Mouse (Mus musculus) embryo, embryonic 10.5 days (tissue): ENCODE data around the gene Bfsp2.
A peak's percentile ranks its signal among the peaks of the same experiment; 100 is the strongest.

Source experiments
- DNase-seq: peaks from one replicate; pipeline ENCODE4 v3.0.0-alpha.2; 2015; ENCODE audit warnings: low spot score

Gene Bfsp2

DNA sequence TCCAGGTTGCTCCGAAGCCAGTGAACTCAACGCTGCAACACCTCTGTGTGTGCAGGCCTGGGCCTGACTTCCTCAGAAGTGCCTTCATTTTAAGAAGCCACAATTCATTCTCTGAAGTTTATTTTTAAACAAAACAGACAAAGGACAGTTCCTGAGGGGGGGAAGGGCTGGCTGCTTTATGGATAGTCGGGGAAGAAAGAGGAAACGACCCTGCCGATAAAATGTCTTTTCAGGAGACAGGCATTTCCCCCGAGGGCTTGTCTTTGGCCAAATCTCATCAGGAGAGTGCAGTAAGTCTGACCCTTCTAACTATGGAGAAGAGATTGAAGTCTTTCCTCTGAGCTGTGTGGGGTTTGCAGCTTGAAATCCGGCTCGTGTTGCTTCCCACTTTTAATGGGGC, 5.4 kb upstream of the Bfsp2 start:
- DNase-seq: no peak

DNA sequence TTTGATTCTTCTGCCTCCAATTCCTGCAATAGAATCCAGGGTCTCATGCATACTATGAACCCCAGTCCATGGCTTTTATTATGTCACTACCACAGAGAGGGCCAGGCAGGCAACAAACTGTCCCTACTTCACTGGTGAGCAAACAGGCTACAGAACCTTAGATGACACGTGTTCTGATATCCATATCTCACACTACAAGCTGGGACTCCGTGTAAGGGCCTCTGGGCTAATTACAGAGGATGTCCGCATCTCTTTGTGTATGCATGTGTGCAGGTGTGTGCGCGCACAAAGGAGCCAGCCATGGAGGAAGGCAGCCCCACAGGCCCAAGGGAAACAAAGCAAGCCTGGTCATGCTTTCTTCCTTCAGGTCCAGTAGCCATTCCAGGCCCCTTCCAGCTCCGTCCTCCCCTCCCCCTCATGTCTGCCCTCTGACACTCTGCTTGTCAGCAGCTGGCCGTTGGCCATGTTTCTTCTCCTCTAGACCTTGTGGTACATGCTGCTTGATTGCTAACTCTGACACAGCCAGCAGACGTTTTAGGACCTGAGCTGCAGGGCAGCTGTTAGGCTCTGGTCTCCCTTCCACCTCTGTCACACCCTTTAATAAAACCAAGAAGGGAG, 492 bp upstream of the Bfsp2 start:
- DNase-seq: peak; percentile 64

DNA sequence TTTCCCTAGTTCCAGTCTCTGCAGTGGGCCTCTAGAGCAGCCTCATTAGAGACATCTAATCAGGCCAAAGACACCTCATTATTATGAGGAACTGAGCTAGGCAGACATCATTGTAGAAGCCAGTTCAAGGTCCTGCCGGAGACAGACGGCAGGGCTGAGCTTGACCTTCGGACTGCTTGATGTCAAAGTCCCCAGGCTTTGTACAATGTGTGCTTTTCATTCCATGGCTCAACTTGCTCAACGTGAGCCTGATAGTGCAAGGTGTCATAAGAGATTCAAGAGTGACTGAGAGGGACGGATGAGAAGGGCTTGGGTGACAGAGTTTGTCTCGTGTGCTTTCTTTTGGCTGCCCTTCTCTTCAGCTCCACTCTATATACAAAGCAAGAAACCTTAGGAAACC, 4.8 kb downstream of the Bfsp2 start:
- DNase-seq: no peak

DNA sequence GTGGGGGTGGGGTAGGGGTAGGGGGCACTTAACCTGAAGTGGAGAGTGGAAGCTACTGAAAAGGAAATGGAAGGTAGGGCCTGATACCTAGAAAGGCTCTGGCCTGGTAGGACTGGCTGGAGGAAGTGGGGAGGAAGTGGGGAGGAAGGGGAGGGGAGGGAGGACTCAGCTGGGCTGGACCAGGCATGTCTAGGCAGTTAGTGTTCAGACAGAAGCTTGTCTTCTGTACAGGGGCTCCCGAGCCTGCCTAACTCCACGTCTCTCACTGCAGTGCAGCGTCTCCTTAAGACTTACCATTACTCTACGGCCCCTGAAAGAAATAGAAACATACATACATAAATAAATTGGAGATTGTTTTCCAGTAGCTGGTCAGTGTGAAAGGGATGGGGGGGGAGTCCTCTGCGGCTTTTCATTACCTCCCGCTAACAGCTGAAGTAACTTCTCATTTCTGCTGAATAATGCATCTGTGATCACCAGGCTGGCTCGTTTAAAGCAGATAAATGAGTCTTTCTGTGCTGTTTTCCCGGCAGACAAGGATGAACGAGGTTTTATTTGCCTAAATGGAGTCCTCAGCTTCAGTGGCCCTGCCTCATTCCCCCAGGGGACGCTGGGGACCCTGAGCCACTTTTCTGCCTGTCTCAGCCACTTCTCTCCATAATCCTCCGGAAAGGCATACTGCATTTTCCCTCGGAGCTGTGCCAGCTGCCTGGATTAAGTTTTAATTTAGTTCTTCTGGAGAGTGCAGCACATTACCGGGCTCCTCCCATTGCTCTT, 6.1 kb downstream of the Bfsp2 start:
- peak; percentile 48 for DNase-seq

DNA sequence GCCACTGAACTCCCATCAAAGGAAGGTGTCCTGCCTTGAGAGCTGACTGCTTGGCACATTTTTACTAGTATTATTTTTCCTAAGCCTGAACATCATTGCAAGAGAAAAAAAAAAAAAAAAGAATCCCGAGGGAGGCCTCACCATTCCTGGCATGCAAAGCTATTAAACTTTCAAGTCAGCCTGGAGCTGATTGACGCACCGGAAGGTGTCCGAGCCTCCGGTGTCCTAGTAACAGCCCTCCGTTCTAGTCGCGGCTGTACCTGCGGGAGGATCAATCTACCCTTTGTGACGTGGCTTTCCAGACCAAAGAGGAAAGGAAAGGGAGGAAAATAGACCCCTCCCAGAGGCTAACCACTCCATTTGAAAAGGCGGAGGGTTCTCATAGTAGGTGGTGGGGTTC, 8.4 kb downstream of the Bfsp2 start:
- DNase-seq: no peak

DNA sequence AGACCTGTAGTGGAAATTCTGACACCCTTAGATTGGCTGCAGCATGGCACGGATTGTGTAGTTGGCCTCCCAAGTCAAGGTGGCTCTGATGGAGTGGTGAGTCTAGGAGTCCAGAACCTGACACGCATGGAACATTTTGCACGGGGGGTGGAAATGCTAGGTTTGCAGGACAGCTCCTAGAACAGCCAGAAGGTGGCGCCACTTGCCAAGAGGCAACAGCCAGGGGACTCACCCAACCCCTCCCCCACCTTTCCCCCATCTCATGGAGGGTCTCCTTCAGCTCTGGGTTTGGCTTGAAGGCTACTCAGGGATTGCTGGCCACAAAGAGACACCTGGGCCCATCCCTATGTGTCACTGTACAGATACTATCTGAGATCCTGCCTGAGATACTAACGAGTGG, 10.7 kb downstream of the Bfsp2 start:
- peak; percentile 36 for DNase-seq

DNA sequence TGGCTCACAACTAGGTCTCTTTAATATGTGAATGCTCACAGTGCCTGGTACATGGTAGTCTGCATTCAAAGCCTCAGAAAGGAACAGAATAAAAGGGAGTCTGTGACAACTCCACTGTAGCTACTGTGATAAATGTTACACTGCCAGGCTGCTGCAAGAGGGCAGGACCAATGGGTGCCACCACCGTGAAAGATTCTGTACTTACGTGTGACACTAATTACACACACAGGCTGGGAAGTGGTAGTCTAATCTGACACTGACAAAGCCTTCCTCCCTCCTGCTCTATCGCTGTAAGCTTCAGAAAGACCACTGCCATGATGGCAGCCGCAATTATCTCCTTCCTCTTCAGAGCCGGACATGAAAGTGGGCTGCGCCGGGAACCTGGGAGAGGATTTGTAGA, 11.3 kb downstream of the Bfsp2 start:
- no peak for DNase-seq

DNA sequence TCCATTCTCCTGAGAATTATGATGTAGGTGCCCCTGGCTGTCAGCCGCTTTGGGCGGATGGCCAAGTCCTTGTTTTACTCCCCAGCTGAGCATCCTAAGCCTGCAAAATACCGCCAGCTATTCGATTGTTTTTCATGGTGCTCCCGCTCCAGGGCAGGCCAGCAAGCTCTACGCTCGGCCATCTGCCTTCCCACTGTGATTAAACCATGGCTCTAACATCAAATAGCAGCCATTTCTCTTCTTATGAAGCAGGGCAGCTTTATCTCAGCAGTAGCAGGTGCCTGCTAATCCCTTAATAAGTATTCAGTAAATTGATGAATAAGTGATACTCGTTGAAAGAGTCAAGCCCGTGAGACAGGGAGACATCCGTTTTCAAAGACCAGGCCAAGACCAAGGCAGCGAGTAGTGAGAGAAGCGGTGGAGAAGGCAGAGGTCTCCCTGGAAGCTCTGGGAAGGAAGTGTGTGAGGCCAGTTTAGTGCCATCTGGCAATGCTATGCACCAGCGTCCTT, 14.5 kb downstream of the Bfsp2 start:
- no peak for DNase-seq

DNA sequence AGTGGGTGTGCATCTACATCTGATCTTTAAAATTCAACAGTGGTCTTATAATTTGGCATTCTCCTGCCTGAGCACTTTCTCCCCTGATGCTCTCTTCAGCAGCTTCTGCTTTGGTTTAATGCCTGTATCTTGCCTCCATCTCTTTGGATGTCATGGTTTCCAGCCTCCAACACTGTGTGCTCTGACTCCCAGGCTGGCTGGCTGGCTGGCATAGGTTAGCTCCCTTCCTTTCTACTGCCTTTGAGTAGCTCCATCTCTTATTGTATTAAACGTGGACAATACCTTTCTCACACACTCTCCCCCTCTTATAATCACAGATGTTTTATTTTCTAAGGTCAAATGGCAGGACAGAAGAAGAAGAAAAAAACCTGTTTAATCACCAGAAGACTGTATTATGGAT, 14.9 kb downstream of the Bfsp2 start:
- DNase-seq: no peak

DNA sequence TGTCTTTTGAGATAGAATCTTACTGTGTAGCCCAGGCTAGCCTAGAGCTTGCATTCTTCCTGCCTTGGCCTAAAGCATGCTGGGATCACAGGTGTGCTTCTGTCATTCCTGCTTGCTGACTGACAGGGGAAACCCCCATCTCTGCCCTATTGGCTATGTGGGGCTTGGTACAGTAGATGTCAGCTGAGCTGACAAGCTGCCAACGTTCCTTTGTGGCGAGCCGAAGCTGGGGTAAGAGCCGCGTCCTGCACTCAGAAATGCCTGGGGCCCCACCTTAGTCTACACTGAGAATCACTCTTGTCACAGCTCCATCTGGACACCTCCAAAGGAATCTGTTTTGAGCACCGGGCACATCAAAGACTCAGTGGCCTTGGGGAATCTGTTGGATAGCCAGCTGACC, 16.4 kb downstream of the Bfsp2 start:
- no peak for DNase-seq

DNA sequence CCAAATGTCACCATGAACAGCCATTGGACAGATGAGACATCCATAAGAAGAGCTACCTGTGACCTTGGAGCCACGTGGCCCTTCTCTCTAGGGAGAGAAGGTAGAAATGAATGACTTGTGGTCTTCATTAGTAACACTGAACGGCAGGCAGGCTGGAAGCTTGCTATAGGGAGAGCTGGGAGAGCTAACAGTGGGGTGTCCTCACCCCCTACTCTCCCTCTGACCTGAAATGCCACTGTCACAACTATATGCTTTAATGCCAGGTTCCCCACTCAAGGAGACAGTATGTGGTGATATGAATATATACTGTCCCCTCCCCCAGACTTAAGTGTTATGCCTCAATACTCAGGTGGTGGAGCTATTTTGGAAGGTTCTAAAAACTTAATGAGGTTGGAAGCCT, 20.4 kb downstream of the Bfsp2 start:
- DNase-seq: no peak

DNA sequence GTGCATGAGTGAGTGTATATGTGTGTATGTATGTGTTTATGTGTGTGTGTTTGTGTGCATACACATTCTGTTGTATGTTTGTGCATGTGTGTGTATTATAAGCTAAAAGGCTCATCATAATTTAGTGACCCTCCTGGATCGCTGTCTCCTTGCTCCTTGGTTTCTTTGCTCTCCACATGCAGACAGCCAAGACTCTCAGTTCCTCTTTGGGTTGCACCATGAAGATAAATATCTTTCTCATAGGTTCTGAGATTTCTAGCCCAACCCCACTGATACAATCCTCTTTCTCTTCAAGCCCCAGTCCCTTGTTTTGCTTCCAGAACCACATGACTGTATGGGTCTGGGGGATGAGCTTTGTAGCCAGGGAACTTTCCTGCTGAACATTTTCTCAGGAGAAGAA, 20.9 kb downstream of the Bfsp2 start:
- no peak for DNase-seq

DNA sequence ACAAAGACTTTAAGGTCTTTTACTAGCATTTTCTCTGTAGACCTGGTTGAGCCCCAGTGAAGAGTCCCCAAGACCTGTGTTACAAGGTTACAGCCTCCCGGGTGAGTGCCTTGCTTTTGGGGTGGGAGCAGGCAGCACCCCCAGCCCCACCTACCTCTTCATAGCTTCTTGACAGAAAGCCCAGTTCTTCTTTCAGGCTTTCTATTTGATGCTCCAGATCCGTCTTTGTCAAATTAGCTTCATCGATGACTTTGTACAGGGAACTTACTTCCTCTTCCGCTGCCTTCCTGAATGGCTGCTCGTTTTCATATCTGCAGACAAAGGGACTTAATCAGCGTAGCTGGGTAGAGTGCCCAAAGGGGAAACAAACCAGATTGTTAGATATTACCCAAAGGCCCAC, 30.6 kb downstream of the Bfsp2 start:
- no peak for DNase-seq

DNA sequence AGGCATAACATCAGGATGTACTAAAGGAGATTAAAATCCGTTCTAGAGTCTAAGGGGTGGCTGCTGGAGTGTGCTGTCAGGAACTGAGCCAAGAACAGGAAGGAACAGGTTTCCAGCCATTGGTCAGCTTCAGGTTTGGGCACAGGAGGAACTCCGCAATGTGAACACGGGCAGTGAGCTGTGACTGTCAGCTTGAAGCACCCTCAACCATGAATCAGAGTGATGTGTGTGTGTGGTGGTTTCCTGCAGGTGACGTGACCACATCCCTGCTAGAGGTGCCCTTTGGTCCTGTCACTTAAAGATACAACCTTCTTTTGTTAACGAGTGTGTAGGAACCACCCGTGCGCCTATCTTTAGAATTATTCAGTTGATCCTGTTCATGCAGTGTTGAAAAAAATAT, 31.1 kb downstream of the Bfsp2 start:
- no peak for DNase-seq

DNA sequence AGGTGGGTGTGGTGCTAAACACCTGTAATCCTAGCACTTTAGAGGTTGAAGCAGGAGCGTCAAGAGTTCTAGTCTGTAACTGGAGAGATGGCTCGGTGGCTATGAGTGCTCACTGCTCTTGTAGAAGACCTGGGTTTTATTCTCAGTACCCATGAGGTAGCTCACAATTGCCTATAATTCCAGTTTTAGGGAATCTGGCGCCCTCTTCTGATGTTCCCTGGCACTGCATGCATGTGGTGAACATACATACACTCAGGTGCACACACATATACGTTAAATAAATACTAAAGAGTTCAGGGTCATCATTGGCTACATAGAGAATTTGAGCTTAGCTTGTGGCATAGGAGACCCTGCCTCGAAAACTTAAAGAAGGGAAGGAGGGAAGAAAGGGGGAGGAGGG, 35.6 kb downstream of the Bfsp2 start:
- DNase-seq: no peak

DNA sequence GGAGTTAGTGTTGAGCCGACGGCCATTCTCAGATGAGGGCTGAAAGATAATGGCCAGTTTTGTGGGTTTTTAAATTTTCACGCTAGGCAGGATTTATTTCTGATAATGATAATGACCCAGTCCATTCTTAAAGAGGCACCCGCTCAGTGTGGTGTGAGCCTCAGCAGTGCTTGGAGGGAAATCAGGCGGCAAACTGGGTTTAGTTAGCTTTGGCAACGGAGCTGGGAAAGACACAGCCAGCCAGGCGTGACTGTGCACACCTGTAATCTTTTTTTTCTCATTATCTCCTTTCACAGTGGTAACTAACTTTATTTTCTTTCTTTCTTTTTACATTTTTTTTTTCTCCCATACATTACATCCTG, 36.4 kb downstream of the Bfsp2 start:
- peak; percentile 16 for DNase-seq

DNA sequence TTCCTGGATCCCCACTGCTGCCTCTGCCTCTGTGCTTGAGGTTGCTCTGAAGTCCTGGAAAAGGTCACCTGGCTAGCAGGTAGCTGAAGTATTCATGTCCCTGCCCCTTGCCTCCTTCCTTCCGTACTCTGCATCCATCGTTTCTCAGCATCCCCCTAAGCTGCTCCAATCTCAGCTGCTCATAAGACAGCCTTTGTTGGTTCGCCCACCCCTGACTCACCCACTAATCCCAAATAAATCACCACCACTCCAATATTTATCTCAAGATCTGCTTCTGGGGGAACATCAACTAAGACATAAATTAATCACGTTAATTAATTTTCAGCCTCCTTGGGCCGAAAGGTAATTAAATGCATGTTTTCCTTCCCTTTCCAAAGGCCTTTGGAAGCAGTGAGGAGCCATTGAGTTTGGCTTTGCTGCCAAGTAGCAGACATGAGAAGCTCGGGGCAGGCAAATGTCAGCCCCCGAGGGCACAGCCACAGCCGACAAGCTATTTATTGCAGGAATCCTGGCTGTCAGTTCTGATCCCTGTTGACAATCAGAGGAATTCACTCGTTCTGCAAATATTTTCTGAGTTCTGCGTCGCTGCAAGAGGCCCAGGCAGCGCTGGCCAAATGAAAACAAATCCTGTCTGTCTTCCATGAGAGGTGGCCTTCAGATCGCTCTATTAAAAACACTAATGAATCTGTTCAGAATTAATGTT, 36.9 kb downstream of the Bfsp2 start:
- DNase-seq: peak; percentile 61

DNA sequence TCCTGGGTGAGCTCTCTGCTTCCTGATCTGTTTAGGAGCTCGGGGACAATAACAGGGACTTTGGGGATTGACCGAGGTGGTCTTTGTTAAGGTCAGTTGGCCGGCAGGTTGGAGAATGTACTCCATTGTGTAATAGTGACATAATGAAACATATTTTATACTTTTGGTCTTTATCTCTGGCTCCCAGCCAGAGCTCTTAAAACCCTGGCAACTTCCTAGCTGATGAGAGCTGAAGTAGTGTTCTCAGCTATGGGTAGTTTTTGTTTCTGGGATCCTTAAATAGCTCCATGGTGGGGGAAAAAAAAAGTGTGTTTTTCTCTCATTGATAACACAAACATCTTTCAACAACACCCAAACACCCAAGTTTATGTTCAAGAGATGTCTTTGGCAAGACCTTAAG, 39.6 kb downstream of the Bfsp2 start:
- no peak for DNase-seq

DNA sequence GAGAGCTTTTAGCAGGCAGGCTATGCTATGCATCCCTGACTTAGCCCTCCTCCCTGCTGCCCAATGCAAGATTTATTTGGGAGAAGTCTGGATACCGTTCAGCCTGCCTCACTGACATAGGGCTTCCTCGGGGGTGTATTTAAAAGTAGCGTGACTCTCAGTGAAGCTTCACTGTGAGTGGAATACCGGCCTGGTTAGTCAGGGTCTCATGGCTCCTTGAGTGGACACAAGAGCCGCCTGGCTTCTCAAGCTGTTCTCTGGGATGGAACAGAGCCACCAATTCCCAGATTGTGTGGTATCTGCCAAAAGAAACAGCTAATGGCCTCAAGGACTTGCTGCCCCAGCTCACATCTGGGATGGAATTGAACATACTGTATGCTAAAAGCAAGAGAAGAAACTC, 43.1 kb downstream of the Bfsp2 start:
- no peak for DNase-seq

DNA sequence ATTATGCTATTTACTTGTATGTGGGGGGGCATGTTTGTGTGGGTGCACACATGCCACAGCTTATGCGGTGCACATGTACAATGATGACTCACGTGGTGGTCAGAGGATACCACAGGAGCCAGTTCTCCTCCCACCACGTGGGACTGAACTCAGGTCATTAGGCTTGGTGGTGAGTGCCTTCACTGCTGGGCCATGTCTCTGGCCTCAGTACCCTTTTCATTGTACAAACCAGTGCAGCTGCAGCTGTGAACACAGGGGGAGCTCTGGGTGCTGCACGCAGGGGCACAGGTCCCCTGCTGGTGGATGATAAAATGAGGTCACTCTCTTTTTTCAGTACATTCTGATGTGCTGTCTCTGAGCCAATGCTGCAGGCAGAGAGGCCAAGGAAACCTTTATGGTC, 46.1 kb downstream of the Bfsp2 start:
- peak; percentile 24 for DNase-seq

DNA sequence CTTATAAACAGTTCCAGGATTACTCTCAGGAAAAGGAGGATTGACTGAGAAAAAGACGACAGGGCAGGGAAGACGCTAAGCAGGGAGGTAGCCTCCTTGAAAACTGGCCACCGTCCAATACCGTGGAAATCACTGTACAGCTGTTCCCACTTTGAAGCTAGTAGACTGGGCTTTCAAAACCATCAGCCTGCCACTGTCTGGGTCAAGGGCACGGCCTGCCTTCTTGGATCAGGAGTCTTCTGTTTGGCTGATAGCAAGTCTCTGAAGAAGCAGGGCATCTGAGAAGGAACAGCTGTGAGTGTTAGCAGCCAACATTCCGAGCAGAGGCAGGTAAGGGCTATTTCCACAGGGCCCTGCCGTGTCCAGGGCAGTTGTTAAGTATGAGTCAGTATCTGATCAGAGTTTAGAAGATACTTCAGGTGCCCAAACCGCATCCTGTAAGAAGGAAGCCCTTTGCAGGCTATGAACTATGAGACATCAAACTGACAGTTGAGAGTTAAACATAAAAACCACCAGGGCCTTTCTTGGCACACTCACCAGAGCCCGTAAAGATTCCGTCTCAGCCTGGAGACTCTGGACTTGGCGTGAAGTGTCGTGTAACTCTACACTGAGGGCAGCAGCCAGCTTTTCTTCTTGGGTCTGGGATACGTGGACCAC, 48.0 kb downstream of the Bfsp2 start:
- no peak for DNase-seq

DNA sequence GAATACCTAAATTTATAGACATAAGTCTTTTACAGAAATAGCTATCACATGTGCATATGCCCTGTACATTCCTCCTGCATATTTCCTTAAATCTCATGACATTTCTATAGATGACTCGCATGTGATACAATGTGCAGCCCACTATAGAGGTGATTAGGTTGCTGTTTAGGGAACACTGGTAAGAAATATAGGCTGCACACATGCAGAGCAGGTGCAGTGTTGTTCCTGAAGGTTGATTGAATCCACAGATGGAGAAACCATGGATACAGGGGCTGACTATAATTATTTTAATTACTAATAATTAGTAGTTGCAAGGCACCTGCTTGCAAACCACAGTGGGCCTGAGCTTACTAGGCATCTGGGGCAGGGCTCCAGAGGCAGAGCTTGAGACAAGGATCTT, 48.5 kb downstream of the Bfsp2 start:
- no peak for DNase-seq
